Mouse (Mus musculus) retina, postnatal 7 days (tissue): ENCODE results near the gene Zfp146.
"Not testable (repeated sequence)": the region's sequence is repeated elsewhere in the genome, so short reads cannot be mapped to it uniquely, and the experiment has no call there.

Experiments
- DNase-seq: peaks from one replicate; pipeline ENCODE4 v3.0.0-alpha.2; 2012; ENCODE audit warnings: low read depth, low spot score

Zfp146 gene

DNA sequence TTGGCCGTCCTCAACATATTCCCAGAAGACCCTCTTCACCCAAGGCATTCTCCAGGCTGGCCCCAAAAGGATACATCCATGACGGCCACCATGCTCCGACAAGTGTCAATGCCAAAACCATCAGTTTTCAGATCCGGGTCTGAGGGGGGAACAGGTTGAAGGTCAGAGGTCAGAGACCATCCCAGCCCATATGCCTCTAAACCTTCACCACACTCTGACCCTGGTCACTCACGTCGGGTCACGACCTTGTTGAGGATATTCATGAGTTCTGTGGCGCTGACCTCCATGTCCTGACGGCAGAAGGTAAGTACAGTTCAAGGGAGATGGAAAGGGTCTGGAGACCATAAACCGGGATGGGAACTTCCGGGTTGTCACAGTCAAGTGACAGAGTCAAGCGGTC, 22.5 kb upstream of the Zfp146 start:
- no peak for DNase-seq

DNA sequence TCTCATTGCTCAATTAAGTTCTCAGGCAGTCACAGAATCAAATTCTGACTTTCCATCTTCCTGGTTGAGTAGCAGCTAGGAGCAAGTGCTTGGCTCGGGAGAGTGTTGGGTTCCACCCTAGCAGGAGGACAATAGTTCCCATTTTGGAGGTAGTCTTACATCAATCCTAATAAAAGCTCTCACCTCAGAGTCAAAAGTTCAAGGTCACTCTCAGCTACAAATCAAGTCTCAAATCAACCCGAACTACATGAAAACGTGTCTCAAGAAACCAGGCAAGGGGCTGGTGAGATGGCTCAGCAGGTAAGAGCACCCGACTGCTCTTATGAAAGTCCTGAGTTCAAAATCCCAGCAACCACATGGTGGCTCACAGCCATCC, 19.6 kb upstream of the Zfp146 start:
- no peak for DNase-seq

DNA sequence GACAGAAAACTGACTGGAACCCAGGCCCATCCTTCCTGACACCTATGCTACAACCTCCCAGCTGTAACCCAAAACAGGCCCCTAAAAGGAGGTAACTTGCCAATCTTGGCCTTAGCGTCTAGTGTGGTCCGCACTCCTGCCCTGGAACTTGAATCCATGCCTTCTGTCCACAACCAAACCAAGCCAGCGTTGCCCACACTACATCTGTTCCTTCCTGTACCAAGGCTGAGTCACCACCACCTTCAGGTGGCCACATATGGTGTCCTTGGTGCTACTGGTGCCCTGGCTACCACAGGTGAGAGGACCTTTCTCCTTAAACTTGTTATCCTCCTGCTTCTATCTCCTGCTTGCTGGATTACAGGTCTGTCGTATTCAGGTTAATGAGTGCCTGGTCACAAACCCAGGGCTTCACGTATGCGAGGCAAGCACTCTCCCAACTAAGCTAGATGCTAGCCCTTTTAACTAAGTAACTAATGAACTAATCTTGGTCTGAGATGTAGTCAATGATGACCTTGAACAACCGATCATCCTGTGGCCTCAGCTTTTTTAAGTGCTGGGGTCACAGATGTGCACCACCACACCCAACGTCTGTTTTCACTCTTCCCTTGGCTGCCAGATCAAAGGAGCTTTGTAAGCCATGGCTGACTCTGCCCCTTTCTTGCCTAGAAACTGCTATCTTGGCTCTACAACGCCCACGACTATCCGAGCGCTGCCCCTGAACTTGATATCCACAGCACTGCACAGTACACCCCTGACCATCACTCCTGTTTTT, 19.0 kb upstream of the Zfp146 start:
- no peak for DNase-seq

DNA sequence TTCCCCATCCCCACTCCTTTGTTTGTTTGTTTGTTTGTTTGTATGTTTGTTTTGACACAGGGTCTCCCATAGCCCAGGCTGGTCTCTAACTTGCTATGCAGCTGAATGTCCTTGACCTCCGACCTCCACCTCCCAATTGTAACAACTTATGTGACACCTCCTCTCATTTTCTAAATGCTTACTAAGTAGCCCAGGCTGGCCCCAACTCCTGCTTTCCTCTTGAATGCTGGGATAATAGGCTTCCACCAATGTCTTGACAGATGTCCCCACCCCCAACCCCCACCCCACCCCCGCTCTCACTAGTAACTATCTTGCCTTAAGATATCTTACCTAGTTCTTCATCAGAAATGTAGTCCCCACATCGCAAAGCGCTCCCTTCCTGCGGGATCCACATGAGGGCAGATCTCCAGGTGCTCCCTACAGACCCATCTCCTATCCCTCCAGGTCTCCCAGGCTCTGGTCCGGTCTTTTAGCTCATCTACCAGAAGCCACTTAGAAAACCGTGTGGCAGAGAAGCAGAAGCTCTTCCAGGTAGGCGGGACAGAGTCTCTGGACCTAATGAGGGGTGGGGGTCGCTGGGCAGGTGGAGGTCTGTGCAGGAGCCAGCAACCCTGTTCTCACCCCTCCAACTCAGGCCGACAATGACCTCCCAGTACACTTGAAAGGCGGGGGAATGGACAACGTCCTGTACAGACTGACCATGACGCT, 15.2 kb upstream of the Zfp146 start:
- DNase-seq, result no peak

DNA sequence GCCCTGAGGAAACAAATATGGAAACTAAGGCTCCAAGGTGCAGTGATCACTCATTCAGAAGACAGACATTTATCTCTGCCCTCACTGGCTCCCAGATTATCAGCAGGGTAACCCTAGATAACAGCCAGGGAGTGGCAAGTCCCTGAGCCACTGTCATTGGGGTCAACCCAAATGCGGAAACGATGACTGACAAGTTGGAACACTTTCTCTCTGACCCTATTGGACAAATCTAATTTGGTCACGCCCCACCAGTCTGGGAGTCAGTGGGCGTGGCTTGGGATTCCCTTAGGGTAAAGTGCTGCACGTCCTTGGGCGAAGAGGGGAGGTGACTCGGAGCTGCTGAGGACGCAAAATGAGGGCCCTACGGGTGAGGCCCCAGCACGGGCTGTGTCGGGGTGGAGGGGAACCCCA, 14.3 kb upstream of the Zfp146 start, which contains the start of gene Cox7a1:
Gene Cox7a1, plus strand, starts transcription at position 266 of the 411 bp plus-strand sequence.
- peak; percentile 55 for DNase-seq

DNA sequence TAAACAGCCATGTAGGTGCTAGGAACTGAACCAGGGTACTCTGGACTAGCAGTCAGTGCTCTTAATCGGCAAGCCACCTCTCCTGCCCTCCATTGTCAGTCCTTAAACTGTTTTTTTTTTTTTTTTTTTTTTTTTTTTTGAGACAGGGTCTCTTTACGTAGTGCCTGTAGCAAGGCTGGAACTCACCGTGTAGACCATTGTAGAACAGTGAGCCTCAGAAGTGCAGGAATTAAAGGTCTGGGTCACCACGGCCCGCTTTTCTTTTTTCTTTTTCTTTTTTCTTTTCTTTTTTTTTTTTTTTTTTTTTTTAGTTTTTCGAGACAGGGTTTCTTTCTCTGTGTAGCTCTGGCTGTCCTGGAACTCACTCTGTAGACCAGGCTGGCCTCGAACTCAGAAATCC, 13.6 kb upstream of the Zfp146 start:
- not testable (repeated sequence) for DNase-seq

DNA sequence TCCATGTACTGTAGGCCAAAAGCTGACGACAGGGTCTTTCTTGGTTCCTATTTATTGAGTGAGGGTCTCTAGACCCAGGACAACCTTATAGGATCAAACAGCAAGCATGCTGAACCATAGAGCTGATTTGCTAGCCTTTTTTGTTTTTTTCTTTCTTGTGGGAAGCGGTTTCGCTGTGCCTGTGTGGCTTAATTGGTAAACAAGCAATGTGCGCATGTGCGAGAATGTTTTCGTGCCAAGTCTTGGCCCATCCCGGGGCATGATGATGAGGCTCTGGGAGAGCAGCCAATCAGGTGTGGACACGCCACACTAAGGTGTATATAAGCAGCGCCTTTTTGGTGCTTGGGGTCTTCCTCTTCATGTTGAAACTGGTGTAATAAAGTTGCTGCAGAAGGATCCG, 12.4 kb upstream of the Zfp146 start:
- not testable (repeated sequence) for DNase-seq

DNA sequence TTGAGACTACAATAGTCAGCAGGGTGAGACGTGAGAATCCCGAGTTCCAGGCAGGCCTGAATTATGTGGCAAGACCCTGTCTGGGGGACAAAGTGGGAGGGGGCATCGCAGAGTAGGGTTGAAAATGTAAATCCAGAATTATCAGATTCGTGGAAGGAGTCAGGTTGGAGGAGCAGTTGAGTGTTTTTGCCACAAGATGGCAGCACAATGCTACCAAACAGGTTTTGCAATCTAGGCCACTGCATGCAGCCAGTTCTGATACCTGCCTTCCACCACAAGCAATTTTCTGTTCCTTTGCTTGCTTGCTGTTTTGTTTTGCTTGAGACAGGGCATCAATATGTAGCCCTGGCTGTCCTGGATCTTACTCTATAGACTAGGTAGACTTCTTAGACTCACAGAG, 11.8 kb upstream of the Zfp146 start:
- DNase-seq, result peak; percentile 74

DNA sequence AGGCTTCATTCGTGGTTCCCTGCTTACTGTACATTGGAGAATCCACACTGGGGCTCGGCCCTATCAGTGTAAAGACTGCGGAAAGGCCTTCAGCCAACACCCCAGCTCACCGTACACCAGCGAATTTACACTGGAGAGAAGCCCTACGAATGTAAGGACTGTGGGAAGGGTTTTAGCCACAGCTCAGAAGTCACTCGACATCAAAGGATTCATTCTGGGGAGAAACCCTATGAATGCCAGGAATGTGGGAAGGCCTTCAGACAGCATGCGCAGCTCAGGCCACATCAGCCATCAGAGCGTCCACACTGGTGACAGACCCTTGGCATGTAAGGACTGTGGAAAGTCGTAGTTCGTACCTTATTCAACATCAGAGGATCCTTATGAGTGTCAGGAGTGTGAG, 8.7 kb upstream of the Zfp146 start:
- no peak for DNase-seq

DNA sequence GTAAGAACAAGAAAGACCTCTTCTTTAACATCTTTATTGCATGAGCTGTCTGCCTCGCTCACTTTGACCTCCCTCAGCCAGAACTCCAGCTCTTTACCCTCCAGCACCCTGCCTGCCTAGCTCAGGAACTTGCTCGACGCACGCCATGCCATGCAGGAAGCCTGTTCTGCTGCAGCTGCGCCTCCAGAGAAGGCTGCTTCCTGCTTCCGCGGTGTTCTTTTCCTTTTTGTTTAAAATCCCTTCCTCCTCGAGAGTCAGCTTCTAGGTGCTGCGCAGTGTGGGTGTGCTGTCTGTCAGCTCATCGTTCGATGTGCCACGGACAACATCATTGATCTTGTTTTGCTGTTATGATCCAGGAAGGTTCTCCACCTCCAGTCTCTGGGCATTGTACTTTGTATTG, 6.9 kb upstream of the Zfp146 start:
- DNase-seq, result no peak

DNA sequence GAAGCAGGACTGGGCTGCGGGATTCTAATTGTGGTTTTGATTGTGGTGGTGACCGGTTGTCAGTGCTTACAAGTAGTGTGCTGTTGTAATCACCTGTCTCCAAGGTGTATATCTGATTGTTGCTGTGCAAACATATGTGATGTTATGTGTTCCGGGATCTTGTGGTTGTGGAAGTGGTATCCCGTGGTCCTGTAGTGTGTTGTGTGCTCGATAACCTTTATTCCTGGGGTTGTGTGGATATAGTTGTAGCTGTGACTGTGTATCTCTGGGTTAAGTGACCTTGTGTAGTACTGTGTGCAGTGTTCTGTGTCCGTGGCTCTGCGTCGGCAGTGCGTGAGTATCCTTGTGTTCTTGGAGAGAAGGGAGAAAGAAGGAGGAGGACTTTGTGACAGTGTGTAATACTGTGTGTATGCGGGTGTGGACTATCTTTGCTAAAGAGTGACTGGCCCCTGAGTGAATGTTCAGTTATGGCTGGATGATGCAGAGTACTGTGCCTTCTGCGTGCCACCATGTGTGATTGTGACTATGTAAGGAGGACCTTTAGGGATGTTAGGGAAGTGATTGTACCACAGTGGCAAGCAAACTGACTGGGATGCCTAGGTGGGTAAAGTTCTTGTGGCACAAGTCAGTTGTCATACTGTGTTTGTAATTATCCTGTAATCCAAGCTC, 867 bp upstream of the Zfp146 start:
- DNase-seq, result no peak

DNA sequence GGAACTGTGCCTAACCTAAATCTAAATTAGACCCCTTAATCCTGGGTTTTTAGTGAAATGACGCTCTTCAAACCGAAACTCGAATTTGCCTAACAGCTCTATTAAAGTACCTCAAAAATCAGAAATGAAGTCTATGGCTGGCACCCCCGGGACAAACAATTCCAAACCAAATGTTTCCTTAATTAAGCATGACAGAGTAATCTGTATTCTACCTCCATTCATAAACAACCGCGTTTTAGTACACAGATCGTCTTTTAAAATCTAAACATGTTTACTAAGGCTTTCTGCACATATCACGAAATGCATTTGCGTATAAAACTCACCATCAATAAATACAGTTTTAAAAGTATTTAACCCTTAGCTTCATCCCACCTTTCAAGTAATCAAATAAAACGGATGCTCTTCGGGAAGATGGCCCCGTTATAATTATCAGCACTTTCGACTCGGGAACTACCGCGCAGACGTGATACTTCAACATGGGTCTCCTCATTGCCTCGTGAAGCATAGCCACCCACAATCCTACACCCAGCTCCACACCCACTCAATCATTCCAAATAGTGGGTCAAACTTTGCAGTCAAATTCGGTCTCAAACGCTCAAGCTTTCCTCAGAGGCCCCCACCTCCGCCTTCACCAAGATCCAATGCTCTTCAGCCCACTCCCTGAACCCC, 502 bp downstream of the Zfp146 start:
- DNase-seq, result no peak

DNA sequence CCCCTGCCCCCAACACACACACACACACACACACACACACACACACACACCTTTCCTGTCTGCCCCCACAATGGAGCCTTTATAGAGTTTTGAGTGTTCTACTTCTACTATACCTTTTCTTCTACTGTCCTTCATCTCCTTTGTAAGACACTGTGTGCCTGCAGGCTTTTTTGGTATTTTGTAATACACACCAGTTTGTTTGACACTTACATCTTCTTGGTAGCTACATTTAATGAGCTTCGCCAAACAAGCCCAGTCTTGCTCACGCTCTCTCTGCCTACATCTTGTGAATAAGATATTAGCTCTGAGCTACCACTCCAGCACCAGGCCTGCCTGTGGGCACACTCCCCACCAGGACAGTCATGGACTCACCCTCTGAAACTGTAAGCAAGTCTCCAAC, 4.8 kb downstream of the Zfp146 start:
- DNase-seq, result no peak

DNA sequence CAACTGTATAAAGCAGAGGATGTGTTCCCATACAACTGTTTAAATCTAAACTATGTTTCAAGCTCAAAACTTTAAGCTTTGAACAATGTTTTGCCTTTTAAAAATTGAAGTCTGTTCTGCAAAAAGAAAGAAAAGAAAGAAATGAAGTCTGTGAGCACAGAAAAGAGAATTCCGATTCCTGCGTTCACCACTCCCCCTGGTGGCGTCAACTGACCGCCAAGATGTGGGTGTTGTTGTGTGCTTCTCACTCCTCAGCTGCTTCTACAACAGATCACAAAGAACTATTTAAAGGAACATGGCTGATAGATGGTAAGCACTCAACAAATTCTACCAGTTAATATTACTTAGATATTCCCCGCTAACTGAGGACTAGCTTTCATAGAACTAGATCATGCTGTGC, 6.4 kb downstream of the Zfp146 start:
- DNase-seq, result no peak

DNA sequence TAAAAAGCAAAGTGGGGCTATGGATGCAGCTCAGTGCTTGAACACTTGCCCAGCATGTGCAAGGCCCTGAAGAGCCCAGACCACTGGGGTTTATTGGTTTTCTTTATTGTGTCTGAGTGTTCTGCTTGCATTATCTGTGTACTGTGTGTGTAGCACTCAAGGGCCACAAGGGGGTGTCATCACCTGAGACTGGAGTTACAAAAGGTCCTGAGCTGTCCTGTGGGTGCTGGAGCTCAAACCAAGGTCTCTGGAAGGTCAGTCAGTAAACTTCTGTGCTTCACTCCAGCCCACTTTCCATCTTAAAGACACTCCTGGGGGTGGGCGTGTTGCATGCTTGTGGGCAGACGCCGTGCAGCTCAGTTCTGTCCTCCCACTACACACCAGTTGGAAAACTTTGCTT, 14.0 kb downstream of the Zfp146 start:
- DNase-seq, result no peak

DNA sequence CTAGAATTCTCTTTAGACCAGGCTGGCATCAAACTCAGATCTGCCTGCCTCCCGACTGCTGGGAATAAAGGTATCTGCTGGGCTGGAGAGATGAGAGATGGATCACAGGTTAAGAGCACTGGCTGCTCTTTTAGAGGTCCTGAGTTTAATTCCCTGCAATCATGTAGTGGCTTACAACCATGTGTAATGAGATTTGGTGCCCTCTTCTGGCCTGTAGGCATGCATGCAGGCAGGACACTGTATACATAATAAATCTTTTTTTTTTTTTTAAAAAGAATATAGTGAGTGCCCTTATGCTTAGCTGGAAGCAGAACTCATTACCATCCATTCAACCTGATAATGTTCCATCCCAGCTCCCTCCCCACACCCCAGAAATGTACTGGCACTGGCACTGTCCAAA, 15.5 kb downstream of the Zfp146 start:
- no peak for DNase-seq

DNA sequence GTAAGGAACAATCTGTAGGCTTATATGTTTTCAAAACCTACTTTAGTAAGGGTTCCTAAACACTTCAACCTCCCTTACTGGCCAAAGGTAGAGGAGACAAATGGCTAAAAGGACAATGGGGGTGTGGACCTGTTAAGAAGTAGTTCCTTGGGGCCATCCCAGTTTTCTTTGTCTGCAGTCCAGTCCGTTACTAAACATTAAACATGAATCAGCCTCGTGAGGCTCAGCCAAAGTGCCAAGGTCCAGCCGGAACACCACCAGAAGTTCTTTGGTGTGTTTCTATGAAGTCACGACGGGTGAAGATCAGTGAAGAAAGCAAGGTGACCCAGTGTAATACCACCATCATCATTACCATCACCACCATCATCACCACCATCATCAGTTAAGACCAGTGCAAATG, 22.5 kb downstream of the Zfp146 start:
- DNase-seq, result no peak

DNA sequence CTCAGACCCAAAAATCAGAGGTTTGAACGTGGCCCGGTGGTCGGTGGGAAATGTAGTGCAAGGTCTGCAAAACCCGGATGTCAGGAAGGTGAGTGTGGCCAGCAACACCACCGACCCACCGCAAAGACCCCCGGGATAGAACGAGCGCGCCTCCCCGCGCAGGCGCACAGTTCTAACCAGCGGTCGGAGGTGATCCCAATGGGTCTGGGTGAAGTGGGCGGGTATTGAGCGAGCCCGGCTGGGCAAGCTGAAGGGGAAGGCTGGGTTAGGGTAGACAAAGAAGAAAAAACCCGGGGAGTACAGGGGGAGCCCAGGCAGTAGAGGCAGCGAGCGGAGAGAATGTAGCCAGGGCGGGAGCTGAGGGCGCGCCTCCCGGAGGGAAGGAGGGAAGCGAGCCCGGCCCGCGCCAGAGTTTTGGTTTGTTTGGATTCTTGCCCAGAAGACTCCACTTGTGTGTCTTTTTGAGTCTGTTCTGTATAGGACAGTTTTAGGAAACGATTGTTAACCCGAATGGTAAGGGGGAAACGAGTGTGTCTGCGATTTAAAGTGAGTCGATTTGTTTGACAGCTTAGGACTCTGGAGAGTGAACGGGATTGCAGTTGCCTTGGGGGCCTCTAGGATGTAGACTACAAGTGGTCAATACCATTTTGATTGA, 25.9 kb downstream of the Zfp146 start:
- DNase-seq, result peak; percentile 82

DNA sequence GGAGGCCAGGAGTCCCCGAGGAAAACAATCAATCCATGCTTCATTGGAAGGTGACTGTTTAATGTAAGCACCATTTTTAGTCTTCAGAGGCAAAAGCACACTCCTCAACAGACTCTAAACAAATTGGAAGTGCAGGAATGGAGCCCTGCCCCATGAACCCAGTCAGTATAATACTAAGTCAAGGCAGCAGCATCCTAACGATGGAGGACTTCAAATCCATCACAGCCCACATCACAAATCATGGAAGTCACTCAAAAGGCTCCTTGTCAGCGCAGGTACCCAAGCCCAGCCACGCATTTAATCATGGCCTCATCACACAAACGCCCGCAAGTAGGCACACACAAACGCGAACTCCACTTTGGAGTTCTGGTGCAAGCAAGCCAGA, 26.4 kb downstream of the Zfp146 start:
- no peak for DNase-seq

DNA sequence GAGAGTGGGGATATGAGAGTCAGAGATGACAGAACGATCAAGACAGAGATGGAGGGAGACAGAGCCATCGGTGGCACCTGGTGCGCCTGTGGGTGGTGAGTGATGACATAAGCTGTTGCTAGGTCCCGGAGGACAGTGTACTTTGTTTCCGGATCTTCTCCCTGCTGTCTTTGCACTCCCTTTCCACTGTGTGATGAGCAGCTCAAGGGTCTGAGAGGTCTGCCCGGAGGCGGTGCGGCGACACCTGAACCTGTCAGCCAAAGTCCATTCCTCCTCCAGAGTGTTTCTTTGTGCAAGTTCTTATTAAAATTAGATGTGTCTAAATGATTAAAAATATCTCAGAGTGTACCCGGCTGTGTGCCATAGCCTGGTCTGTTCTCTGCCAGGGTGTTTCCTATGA, 32.7 kb downstream of the Zfp146 start:
- no peak for DNase-seq

DNA sequence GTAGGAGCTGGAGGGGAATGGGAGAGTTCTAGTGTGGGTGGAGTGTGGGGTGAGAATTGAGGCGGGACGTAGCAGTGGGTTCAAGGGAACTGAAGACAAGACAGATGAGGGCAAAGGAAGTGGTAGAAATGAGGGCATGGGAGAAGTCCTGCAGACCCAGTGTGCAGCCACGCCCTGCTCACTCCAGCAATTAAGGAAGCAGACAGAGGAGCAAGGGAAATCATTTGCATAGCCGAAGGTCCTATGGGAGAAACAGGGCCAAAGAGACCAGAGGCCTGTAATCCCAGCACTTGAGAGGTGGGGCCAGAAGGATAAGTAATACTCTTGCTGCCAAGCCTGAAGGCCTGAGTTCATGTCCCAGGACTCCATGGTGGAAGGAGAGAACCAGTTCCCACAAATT, 37.2 kb downstream of the Zfp146 start:
- DNase-seq, result no peak

DNA sequence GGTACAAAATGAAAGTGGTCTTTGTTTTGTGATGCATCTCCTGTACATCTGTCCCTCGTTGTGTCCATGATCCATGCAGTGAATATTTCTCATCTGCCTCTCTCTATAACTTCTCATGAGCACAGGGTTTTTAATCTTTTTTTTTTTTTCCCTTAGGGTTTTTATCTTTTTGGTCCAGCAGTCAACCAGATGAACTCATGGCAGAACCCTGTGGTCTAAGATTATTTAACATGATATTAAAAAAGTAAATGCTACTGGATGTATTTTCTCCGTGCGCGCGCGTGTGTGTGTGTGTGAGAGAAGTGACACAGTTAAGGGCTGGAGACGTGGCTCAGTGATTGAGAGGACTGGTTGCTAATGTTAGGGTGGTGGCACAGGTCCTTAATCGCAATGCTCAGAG, 39.6 kb downstream of the Zfp146 start:
- DNase-seq, result no peak
